Mouse (Mus musculus): ENCODE results near the gene Olfr577. TPM values are rescaled to one million over a fixed set of nuclear protein-coding genes. Genes with fewer than 3 reads are reported as not detected.

Olfr577 gene
- polyA plus RNA-seq, 1 experiment from 2014 or later: not detected

DNA sequence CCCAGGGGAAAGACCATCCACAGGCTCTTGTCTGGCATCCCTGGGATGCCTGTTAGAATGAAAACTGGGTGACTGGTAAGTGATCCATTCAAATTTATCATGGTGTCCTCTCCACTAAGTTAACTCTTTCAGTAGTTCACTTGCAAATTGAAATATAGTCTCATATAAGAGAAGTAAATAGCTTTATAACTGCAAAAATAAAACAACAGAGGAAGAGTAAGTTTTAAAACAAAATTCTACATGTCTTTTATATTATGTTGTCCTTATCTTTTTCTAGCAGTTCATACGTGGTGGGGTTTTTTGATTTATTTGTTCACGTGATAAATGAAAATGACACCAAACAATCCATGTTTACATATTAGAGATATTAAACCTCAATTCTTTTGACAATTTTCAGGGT lies 33.3 kb downstream of the Olfr577 start, which contains the start of gene Olfr573-ps1:
Gene Olfr573-ps1, minus strand, starts transcription at position 101 of the 400 bp plus-strand sequence.
- Histone ChIP-seq H3K9ac (ENCODE audit: low read depth, low read length) (no peak within 1 kb of the TSS), H3K36me3 (ENCODE audit: control insufficient read depth, insufficient read depth, low read length) (no peaks in the 10 kb centered on the region), H3K27ac (ENCODE audit: low read length) (no peak within 1 kb of the TSS), H3K4me1 (ENCODE audit: control insufficient read depth, insufficient read depth, low read length) (no peaks in the 10 kb centered on the region), H3K4me2 (ENCODE audit: low read length) (no peak within 1 kb of the TSS), H3K27me3 (ENCODE audit: control insufficient read depth, insufficient read depth, low read depth, low read length) (no peaks in the 10 kb centered on the region), H3K9me3 (replicated peaks; ENCODE audit: control insufficient read depth, low read length, poor library complexity, severe bottlenecking) (no peaks in the 10 kb centered on the region), H3K4me3 (ENCODE audit: low read depth, low read length) (no peak within 1 kb of the TSS)
- WGBS: 93% methylated on average over 2 of the region's 2 CpGs
- no peak for ATAC-seq

GRCm38 (mm10) chr7:102927105-102927504 lies 48.6 kb downstream of the Olfr577 start:
- H3K9ac ChIP-seq (ENCODE audit: low read depth, low read length): no peak overlapping the region
- H3K4me1 ChIP-seq (ENCODE audit: control insufficient read depth, insufficient read depth, low read length): no peaks in the 10 kb centered on the region
- WGBS: 81% methylated on average over 3 of the region's 3 CpGs
- no peaks in the 10 kb centered on the region for H3K36me3 ChIP-seq (ENCODE audit: control insufficient read depth, insufficient read depth, low read length)
- H3K4me3 ChIP-seq (ENCODE audit: low read depth, low read length): no peak overlapping the region
- H3K27me3 ChIP-seq (ENCODE audit: control insufficient read depth, insufficient read depth, low read depth, low read length): no peaks in the 10 kb centered on the region
- H3K4me2 ChIP-seq (ENCODE audit: low read length): no peak overlapping the region
- no peaks in the 10 kb centered on the region for H3K9me3 ChIP-seq (replicated peaks; ENCODE audit: control insufficient read depth, low read length, poor library complexity, severe bottlenecking)
- no peak overlapping the region for H3K27ac ChIP-seq (ENCODE audit: low read length)
- no peak for ATAC-seq

GRCm38 (mm10) chr7:102924109-102924508 lies 51.6 kb downstream of the Olfr577 start, which contains the start of gene Olfr572:
Olfr572 (plus strand) TSS chr7:102924409.
- no peak within 1 kb of the TSS for H3K9ac ChIP-seq (ENCODE audit: low read depth, low read length)
- no peaks in the 10 kb centered on the region for H3K4me1 ChIP-seq (ENCODE audit: control insufficient read depth, insufficient read depth, low read length)
- H3K4me2 ChIP-seq (ENCODE audit: low read length): no peak within 1 kb of the TSS
- H3K36me3 ChIP-seq (ENCODE audit: control insufficient read depth, insufficient read depth, low read length): no peaks in the 10 kb centered on the region
- H3K27me3 ChIP-seq (ENCODE audit: control insufficient read depth, insufficient read depth, low read depth, low read length): no peaks in the 10 kb centered on the region
- no peak within 1 kb of the TSS for H3K27ac ChIP-seq (ENCODE audit: low read length)
- WGBS: 57% methylated on average over 1 of the region's 1 CpGs
- H3K4me3 ChIP-seq (ENCODE audit: low read depth, low read length): no peak within 1 kb of the TSS
- no peaks in the 10 kb centered on the region for H3K9me3 ChIP-seq (replicated peaks; ENCODE audit: control insufficient read depth, low read length, poor library complexity, severe bottlenecking)
- ATAC-seq: no peak

Other genes starting within 250 kb of the Olfr577 start
- gene Olfr559, start 248.5 kb downstream of the Olfr577 start, polyA plus RNA-seq (2015; fragmentation: Nextera tagmentation; extraction: Ambion mirVana): not detected in 2 replicates
- gene Olfr560, start 216.6 kb downstream of the Olfr577 start, polyA plus RNA-seq (2015; fragmentation: Nextera tagmentation; extraction: Ambion mirVana): not detected in 2 replicates
- 0.16 TPM in 1 of 2 replicates, not detected in the other for gene Olfr78, start 216.5 kb downstream of the Olfr577 start, polyA plus RNA-seq (2015; fragmentation: Nextera tagmentation; extraction: Ambion mirVana)
- gene Olfr561, start 204.7 kb downstream of the Olfr577 start, polyA plus RNA-seq (2015; fragmentation: Nextera tagmentation; extraction: Ambion mirVana): not detected in 2 replicates
- gene Olfr564, start 172.5 kb downstream of the Olfr577 start, polyA plus RNA-seq (2015; fragmentation: Nextera tagmentation; extraction: Ambion mirVana): not detected in 2 replicates
- not detected in 2 replicates for gene Olfr566, start 117.2 kb downstream of the Olfr577 start, polyA plus RNA-seq (2015; fragmentation: Nextera tagmentation; extraction: Ambion mirVana)
- not detected in 2 replicates for gene Olfr568, start 98.8 kb downstream of the Olfr577 start, polyA plus RNA-seq (2015; fragmentation: Nextera tagmentation; extraction: Ambion mirVana)
- gene Olfr569, start 85.1 kb downstream of the Olfr577 start, polyA plus RNA-seq (2015; fragmentation: Nextera tagmentation; extraction: Ambion mirVana): not detected in 2 replicates
- gene Olfr570, start 81.4 kb downstream of the Olfr577 start, polyA plus RNA-seq (2015; fragmentation: Nextera tagmentation; extraction: Ambion mirVana): 0.20 TPM in 1 of 2 replicates, not detected in the other
- not detected in 2 replicates for gene Olfr571, start 58.4 kb downstream of the Olfr577 start, polyA plus RNA-seq (2015; fragmentation: Nextera tagmentation; extraction: Ambion mirVana)
- not detected in 2 replicates for gene Olfr572, start 51.5 kb downstream of the Olfr577 start, polyA plus RNA-seq (2015; fragmentation: Nextera tagmentation; extraction: Ambion mirVana)
- gene Olfr573-ps1, start 33.4 kb downstream of the Olfr577 start, polyA plus RNA-seq (2015; fragmentation: Nextera tagmentation; extraction: Ambion mirVana): not detected in 2 replicates
- gene Olfr574, start 27.5 kb downstream of the Olfr577 start, polyA plus RNA-seq (2015; fragmentation: Nextera tagmentation; extraction: Ambion mirVana): not detected in 2 replicates
- gene Olfr575, start 17.2 kb downstream of the Olfr577 start, polyA plus RNA-seq (2015; fragmentation: Nextera tagmentation; extraction: Ambion mirVana): not detected in 2 replicates
- not detected in 2 replicates for gene Olfr576, start 13.3 kb downstream of the Olfr577 start, polyA plus RNA-seq (2015; fragmentation: Nextera tagmentation; extraction: Ambion mirVana)
- gene Olfr578, start 13.4 kb upstream of the Olfr577 start, polyA plus RNA-seq (2015; fragmentation: Nextera tagmentation; extraction: Ambion mirVana): not detected in 2 replicates
- not detected in 2 replicates for gene Olfr582, start 62.1 kb upstream of the Olfr577 start, polyA plus RNA-seq (2015; fragmentation: Nextera tagmentation; extraction: Ambion mirVana)
- not detected in 2 replicates for gene Olfr583, start 75.4 kb upstream of the Olfr577 start, polyA plus RNA-seq (2015; fragmentation: Nextera tagmentation; extraction: Ambion mirVana)
- not detected in 2 replicates for gene Olfr584, start 105.9 kb upstream of the Olfr577 start, polyA plus RNA-seq (2015; fragmentation: Nextera tagmentation; extraction: Ambion mirVana)
- not detected in 2 replicates for gene Olfr585, start 121.8 kb upstream of the Olfr577 start, polyA plus RNA-seq (2015; fragmentation: Nextera tagmentation; extraction: Ambion mirVana)
- gene Olfr586, start 149.7 kb upstream of the Olfr577 start, polyA plus RNA-seq (2015; fragmentation: Nextera tagmentation; extraction: Ambion mirVana): not detected in 2 replicates
- not detected in 2 replicates for gene Olfr588-ps1, start 164.9 kb upstream of the Olfr577 start, polyA plus RNA-seq (2015; fragmentation: Nextera tagmentation; extraction: Ambion mirVana)
- not detected in 2 replicates for gene Olfr589, start 180.4 kb upstream of the Olfr577 start, polyA plus RNA-seq (2015; fragmentation: Nextera tagmentation; extraction: Ambion mirVana)
- not detected in 2 replicates for gene Olfr591, start 202.4 kb upstream of the Olfr577 start, polyA plus RNA-seq (2015; fragmentation: Nextera tagmentation; extraction: Ambion mirVana)
- gene Olfr592, start 208.9 kb upstream of the Olfr577 start, polyA plus RNA-seq (2015; fragmentation: Nextera tagmentation; extraction: Ambion mirVana): not detected in 2 replicates
- gene Olfr593, start 235.9 kb upstream of the Olfr577 start, polyA plus RNA-seq (2015; fragmentation: Nextera tagmentation; extraction: Ambion mirVana): not detected in 2 replicates
- gene Olfr594, start 241.1 kb upstream of the Olfr577 start, polyA plus RNA-seq (2015; fragmentation: Nextera tagmentation; extraction: Ambion mirVana): not detected in 2 replicates

Measured in midbrain, embryonic 16.5 days (tissue).